Mouse (Mus musculus) megakaryocyte, embryonic 14.5 days (primary cell): Measurements from ENCODE around the gene Sp2.

Experiments
- FLI1 ChIP-seq: IDR thresholded peaks from 2 replicates; pipeline ENCODE4 v1.6.1; 2012; ENCODE audit warnings: low read length, inconsistent platforms, mixed read lengths
- GATA1 ChIP-seq: IDR thresholded peaks from 3 replicates; pipeline ENCODE4 v1.6.1; 2012; ENCODE audit warnings: mixed read lengths, low read length, inconsistent platforms, borderline replicate concordance

DNA sequence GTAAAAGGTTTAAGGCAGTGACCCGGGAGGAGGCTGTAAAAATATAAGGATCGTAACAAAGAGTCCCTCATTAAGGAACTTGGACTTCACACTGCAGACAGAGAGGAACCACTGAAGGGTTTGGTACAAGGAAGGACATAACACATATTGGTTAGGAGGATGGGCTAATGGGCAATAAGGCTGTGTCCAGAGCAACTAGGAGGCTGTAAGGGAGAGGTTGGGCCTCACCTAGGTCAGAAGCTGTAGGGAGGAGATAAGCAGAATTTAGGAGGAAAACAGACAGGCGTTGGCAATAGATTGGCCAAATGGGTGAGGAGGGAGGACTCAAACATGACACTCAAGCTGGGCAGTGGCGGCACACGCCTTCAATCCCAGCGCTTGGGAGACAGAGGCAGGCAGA lies 65.3 kb downstream of the Sp2 start:
- no peak for TF ChIP-seq GATA1
- no peak for TF ChIP-seq FLI1
